Mouse (Mus musculus): ENCODE data around the gene Isx. TPM values are rescaled to one million over a fixed set of nuclear protein-coding genes. Genes with fewer than 3 reads are reported as not detected.

Isx gene
- polyA plus RNA-seq, 1 experiment from 2014 or later: 8.8 TPM

DNA sequence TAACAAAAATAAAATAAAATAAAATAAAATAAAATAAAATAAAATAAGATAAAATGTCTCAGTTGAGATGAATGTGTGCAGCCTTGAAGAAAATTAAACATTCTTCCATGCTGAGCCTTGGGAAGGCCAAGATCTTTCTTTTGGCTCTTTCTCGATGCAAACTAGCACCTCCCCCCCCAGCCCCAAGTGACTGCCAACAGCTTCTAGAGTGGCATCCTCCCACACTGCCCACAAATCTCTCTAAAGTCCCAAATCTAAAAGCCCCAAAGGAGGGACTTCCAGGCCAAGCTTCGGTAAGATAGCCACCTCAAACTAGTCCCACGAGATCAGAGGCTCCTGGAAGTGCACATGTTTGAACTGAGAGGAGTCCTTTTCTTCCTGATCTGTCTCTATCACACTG, 5.7 kb downstream of the Isx start:
- H3K4me3 ChIP-seq (replicated peaks; ENCODE audit: low read length): no peak overlapping the region
- no peak for ATAC-seq (ENCODE audit: insufficient read depth, low FRiP score)
- no peak overlapping the region for H3K4me2 ChIP-seq (ENCODE audit: low read depth, low read length)

DNA sequence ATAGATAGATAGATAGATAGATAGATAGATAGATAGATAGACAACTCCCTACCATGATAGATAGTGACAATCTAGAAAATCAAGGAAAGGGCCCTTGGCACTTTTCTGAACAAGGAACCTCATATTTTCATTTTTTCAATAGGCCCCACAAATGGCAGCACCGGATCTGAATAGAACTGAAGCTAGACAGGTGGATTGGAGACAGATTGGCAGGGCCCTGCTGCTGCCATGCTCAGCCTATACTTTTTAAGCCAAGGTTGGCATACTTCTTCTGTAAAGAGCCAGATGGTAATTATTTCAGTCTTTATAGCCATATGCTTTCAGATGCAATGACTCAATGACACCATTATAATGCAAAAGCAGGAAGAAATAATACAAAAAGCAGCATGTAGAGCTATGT, 15.8 kb downstream of the Isx start:
- 85% methylated on average over 1 of the region's 1 CpGs for WGBS
- Histone ChIP-seq H3K27me3 (ENCODE audit: control insufficient read depth, insufficient read depth, low read length) (no peaks in the 10 kb centered on the region), H3K4me2 (ENCODE audit: low read depth, low read length) (no peak overlapping the region), H3K36me3 (ENCODE audit: control insufficient read depth, insufficient read depth, low read length) (no peaks in the 10 kb centered on the region), H3K27ac (ENCODE audit: low read length) (no peak overlapping the region), H3K9me3 (replicated peaks; ENCODE audit: control insufficient read depth, low read length) (no peaks in the 10 kb centered on the region), H3K4me1 (ENCODE audit: control insufficient read depth, insufficient read depth, low read length) (no peaks in the 10 kb centered on the region), H3K4me3 (replicated peaks; ENCODE audit: low read length) (no peak overlapping the region), H3K9ac (ENCODE audit: low read length) (no peak overlapping the region)
- no peak for ATAC-seq (ENCODE audit: insufficient read depth, low FRiP score)

More for the DNA sequence above, 5.7 kb downstream of the Isx start:
- Histone ChIP-seq H3K9me3 (replicated peaks; ENCODE audit: control insufficient read depth, low read length) (no peaks in the 10 kb centered on the region), H3K27ac (ENCODE audit: low read length) (no peak overlapping the region), H3K27me3 (ENCODE audit: control insufficient read depth, insufficient read depth, low read length) (no peaks in the 10 kb centered on the region), H3K4me1 (ENCODE audit: control insufficient read depth, insufficient read depth, low read length) (no peaks in the 10 kb centered on the region), H3K9ac (ENCODE audit: low read length) (no peak overlapping the region), H3K36me3 (ENCODE audit: control insufficient read depth, insufficient read depth, low read length) (no peaks in the 10 kb centered on the region)
- 82% methylated on average over 3 of the region's 3 CpGs for WGBS

GRCm38 (mm10) chr8:74891030-74891429, 18.1 kb downstream of the Isx start:
- no peak for ATAC-seq (ENCODE audit: insufficient read depth, low FRiP score)
- 72% methylated on average over 5 of the region's 5 CpGs for WGBS
- Histone ChIP-seq H3K4me1 (ENCODE audit: control insufficient read depth, insufficient read depth, low read length) (no peaks in the 10 kb centered on the region), H3K27ac (ENCODE audit: low read length) (no peak overlapping the region), H3K27me3 (ENCODE audit: control insufficient read depth, insufficient read depth, low read length) (no peaks in the 10 kb centered on the region), H3K9me3 (replicated peaks; ENCODE audit: control insufficient read depth, low read length) (no peaks in the 10 kb centered on the region), H3K36me3 (ENCODE audit: control insufficient read depth, insufficient read depth, low read length) (no peaks in the 10 kb centered on the region), H3K4me3 (replicated peaks; ENCODE audit: low read length) (no peak overlapping the region), H3K9ac (ENCODE audit: low read length) (no peak overlapping the region), H3K4me2 (ENCODE audit: low read depth, low read length) (no peak overlapping the region)

- H3K27me3 ChIP-seq (ENCODE audit: control insufficient read depth, insufficient read depth, low read length): no peaks in the 10 kb centered on the region
- no peaks in the 10 kb centered on the region for H3K36me3 ChIP-seq (ENCODE audit: control insufficient read depth, insufficient read depth, low read length)
- H3K9me3 ChIP-seq (replicated peaks; ENCODE audit: control insufficient read depth, low read length): no peaks in the 10 kb centered on the region
- no peak overlapping the region for H3K4me3 ChIP-seq (replicated peaks; ENCODE audit: low read length)
- H3K9ac ChIP-seq (ENCODE audit: low read length): no peak overlapping the region
- no peak overlapping the region for H3K4me2 ChIP-seq (ENCODE audit: low read depth, low read length)
- H3K4me1 ChIP-seq (ENCODE audit: control insufficient read depth, insufficient read depth, low read length): no peaks in the 10 kb centered on the region
- H3K27ac ChIP-seq (ENCODE audit: low read length): no peak overlapping the region
- ATAC-seq (ENCODE audit: insufficient read depth, low FRiP score): no peak
- 73% methylated on average over 1 of the region's 1 CpGs for WGBS
Observed at GRCm38 (mm10) chr8:74896302-74896701, 23.3 kb downstream of the Isx start.

DNA sequence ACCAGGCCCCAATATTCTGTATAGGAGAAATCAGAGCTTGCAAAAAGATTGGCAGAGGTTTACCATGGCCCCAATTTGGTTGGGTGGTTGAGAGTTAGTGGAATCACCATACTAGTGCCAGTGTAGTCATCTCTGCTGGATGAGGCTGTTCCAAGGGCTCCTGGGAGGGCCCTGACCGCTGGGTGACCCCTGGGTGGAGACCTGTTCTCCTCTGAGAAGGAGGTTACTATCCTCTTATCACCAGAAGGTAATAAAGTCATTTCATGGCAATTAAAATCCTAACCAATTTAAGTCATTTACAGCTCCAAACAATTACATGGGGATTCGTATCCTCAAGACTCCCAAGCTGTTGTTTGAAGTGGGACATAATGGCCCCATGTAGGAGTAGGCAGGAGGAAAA, 24.3 kb downstream of the Isx start:
- Histone ChIP-seq H3K4me2 (ENCODE audit: low read depth, low read length) (no peak overlapping the region), H3K9me3 (replicated peaks; ENCODE audit: control insufficient read depth, low read length) (no peaks in the 10 kb centered on the region), H3K4me1 (ENCODE audit: control insufficient read depth, insufficient read depth, low read length) (no peaks in the 10 kb centered on the region), H3K27me3 (ENCODE audit: control insufficient read depth, insufficient read depth, low read length) (no peaks in the 10 kb centered on the region), H3K27ac (ENCODE audit: low read length) (no peak overlapping the region), H3K4me3 (replicated peaks; ENCODE audit: low read length) (no peak overlapping the region), H3K36me3 (ENCODE audit: control insufficient read depth, insufficient read depth, low read length) (no peaks in the 10 kb centered on the region), H3K9ac (ENCODE audit: low read length) (no peak overlapping the region)
- 42% methylated on average over 2 of the region's 2 CpGs for WGBS
- ATAC-seq (ENCODE audit: insufficient read depth, low FRiP score): no peak

DNA sequence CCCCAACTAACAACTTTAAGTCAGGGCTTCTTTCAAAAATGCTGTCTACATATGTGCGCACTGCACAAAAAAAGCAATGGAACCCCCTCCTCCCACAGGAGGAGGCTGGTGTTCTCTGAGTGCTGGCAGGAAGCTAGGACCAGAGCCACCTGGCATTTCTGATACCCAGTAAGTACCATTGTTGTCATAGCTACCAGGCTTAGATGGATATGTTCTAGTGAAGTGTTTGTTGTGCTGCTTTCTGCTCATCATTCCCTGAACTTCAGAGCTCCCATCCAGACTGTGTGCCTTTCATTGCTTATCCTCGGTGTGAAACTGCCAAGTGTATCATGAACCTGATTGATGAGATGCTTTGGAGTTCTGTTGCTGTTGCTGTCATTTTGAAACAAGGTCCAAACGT, 26.8 kb downstream of the Isx start:
- Histone ChIP-seq H3K27ac (ENCODE audit: low read length) (no peak overlapping the region), H3K27me3 (ENCODE audit: control insufficient read depth, insufficient read depth, low read length) (no peaks in the 10 kb centered on the region), H3K4me1 (ENCODE audit: control insufficient read depth, insufficient read depth, low read length) (no peaks in the 10 kb centered on the region), H3K36me3 (ENCODE audit: control insufficient read depth, insufficient read depth, low read length) (no peaks in the 10 kb centered on the region), H3K4me2 (ENCODE audit: low read depth, low read length) (no peak overlapping the region), H3K9ac (ENCODE audit: low read length) (no peak overlapping the region), H3K4me3 (replicated peaks; ENCODE audit: low read length) (no peak overlapping the region), H3K9me3 (replicated peaks; ENCODE audit: control insufficient read depth, low read length) (no peaks in the 10 kb centered on the region)
- no peak for ATAC-seq (ENCODE audit: insufficient read depth, low FRiP score)
- WGBS: 48% methylated on average over 3 of the region's 3 CpGs

GRCm38 (mm10) chr8:74901765-74902164, 28.8 kb downstream of the Isx start:
- no peaks in the 10 kb centered on the region for H3K9me3 ChIP-seq (replicated peaks; ENCODE audit: control insufficient read depth, low read length)
- H3K4me2 ChIP-seq (ENCODE audit: low read depth, low read length): no peak overlapping the region
- no peak for ATAC-seq (ENCODE audit: insufficient read depth, low FRiP score)
- no peak overlapping the region for H3K4me3 ChIP-seq (replicated peaks; ENCODE audit: low read length)
- H3K27me3 ChIP-seq (ENCODE audit: control insufficient read depth, insufficient read depth, low read length): no peaks in the 10 kb centered on the region
- WGBS: 73% methylated on average over 1 of the region's 1 CpGs
- H3K27ac ChIP-seq (ENCODE audit: low read length): no peak overlapping the region
- H3K4me1 ChIP-seq (ENCODE audit: control insufficient read depth, insufficient read depth, low read length): no peaks in the 10 kb centered on the region
- H3K9ac ChIP-seq (ENCODE audit: low read length): no peak overlapping the region
- H3K36me3 ChIP-seq (ENCODE audit: control insufficient read depth, insufficient read depth, low read length): no peaks in the 10 kb centered on the region

GRCm38 (mm10) chr8:74903054-74903842, 30.3 kb downstream of the Isx start:
- peak; percentile 30; the same call in 1 of the 2 replicates for ATAC-seq (ENCODE audit: insufficient read depth, low FRiP score)
- Histone ChIP-seq H3K36me3 (ENCODE audit: control insufficient read depth, insufficient read depth, low read length) (no peaks in the 10 kb centered on the region), H3K9ac (ENCODE audit: low read length) (no peak overlapping the region), H3K9me3 (replicated peaks; ENCODE audit: control insufficient read depth, low read length) (no peaks in the 10 kb centered on the region), H3K27me3 (ENCODE audit: control insufficient read depth, insufficient read depth, low read length) (no peaks in the 10 kb centered on the region), H3K27ac (ENCODE audit: low read length) (no peak overlapping the region), H3K4me3 (replicated peaks; ENCODE audit: low read length) (no peak overlapping the region), H3K4me1 (ENCODE audit: control insufficient read depth, insufficient read depth, low read length) (no peaks in the 10 kb centered on the region), H3K4me2 (ENCODE audit: low read depth, low read length) (no peak overlapping the region)
- 43% methylated on average over 6 of the region's 6 CpGs for WGBS

DNA sequence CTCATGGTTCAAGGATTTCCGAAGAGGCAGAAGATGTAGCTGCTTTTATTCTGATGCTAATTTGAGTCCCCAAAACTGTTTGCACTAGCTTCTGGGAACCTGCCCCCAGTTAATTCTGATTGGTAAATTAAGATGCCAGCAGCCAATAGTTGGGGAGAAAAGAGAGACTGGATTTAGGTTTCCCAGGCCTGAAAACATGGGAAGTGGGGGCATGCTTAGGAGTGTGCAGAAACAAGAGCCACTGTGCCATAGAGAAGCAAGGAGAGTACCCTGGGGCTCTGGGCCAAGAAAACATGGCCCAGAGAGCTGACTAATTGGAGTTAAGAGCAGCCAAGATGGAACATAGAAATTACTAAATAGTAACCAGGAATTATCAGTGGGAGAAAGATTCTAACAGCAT, 33.4 kb downstream of the Isx start:
- Histone ChIP-seq H3K9ac (ENCODE audit: low read length) (no peak overlapping the region), H3K36me3 (ENCODE audit: control insufficient read depth, insufficient read depth, low read length) (no peaks in the 10 kb centered on the region), H3K27ac (ENCODE audit: low read length) (no peak overlapping the region), H3K4me1 (ENCODE audit: control insufficient read depth, insufficient read depth, low read length) (no peaks in the 10 kb centered on the region), H3K27me3 (ENCODE audit: control insufficient read depth, insufficient read depth, low read length) (no peaks in the 10 kb centered on the region), H3K4me3 (replicated peaks; ENCODE audit: low read length) (no peak overlapping the region), H3K4me2 (ENCODE audit: low read depth, low read length) (no peak overlapping the region), H3K9me3 (replicated peaks; ENCODE audit: control insufficient read depth, low read length) (no peaks in the 10 kb centered on the region)
- 65% methylated on average over 1 of the region's 1 CpGs for WGBS
- ATAC-seq (ENCODE audit: insufficient read depth, low FRiP score): no peak

Data from stomach, embryonic 16.5 days (tissue).